ENCODE assay signal across 8 mouse cellular contexts in the genomic region with DNA sequence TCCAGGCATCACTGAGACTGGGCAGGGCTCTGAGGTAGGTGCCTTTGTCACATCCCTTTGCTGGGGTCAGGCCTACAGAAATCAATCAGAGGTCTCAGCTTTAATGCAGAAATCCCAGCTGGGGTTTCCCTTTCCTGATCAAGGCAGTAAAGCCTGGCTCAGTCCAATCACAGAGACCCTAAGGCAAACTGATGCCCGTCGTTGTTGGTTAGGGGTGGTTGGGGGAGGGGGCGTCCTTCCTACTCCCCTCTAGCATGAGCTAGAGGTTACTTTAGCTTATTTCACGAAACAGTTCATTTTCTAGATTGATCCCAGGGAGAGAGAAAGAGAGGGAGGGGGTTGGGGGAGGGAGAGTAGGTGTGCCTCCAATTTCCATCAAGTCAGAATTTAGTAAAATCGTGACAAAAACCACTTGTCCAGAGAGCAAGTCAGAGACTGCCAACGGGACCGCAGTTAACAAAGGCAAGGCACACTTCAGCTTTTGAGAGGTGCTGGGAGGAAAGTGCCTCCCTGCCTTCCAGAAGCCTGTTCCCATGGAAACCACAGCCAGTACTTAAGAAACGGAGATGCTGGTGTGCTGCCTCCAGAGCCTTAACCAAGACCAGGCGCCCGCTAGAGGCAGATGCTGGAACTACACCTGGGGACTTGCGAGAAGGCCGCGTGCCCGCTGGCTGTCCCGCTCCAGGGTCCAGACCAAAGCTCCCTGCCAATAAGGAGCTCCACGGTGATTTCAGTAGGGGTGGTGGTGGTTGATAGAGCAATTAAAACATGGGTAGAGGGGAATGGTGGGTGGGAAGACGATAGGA. TPM values are rescaled to one million over a fixed set of nuclear protein-coding genes. Genes with fewer than 3 reads are reported as not detected.
DNase-seq lines count a peak whose midpoint lies in the region; ATAC-seq lines count a peak whose summit lies in the region.

No protein-coding gene starts in this region.

- peaks cover 25% of the 10 kb centered on the region for H3K27me3 ChIP-seq in embryonic facial prominence, embryonic 10.5 days (replicated peaks; ENCODE audit: low read depth, poor library complexity, severe bottlenecking)
- peaks cover 19% of the 10 kb centered on the region for H3K27me3 ChIP-seq in limb, embryonic 12.5 days

- WGBS in embryonic facial prominence, embryonic 10.5 days: 7% methylated on average over 17 of the region's 17 CpGs
- 5% methylated on average over 17 of the region's 17 CpGs for WGBS in limb, embryonic 12.5 days

- peaks cover 34% of the 10 kb centered on the region for H3K4me1 ChIP-seq in embryonic facial prominence, embryonic 10.5 days
- H3K4me1 ChIP-seq in limb, embryonic 12.5 days (replicated peaks): peaks cover 14% of the 10 kb centered on the region

- ATAC-seq in granulocyte monocyte progenitor cell, adult 5-6 weeks (replicated peaks; ENCODE audit: poor library complexity, severe bottlenecking): peak; percentile 82
- ATAC-seq in limb, embryonic 12.5 days (ENCODE audit: insufficient number of reproducible peaks, insufficient read depth, low FRiP score, low TSS enrichment, low read depth): peak; percentile 64
- ATAC-seq in monocyte, adult 5-6 weeks (replicated peaks; ENCODE audit: insufficient number of reproducible peaks, low FRiP score, low TSS enrichment, poor library complexity, severe bottlenecking): peak; percentile 57; the same call in 1 of the 2 replicates

- no peak overlapping the region for H3K9ac ChIP-seq in limb, embryonic 12.5 days (replicated peaks)

- H3K4me2 ChIP-seq in limb, embryonic 12.5 days: peak overlapping the region; percentile 42

- peak; percentile 83 for DNase-seq in 3T3-L1 (ENCODE audit: low read depth, low spot score)
- DNase-seq in adrenal gland, postnatal 14 days: peak; percentile 95
- DNase-seq in embryonic facial prominence, embryonic 10.5 days (ENCODE audit: low spot score): peak; percentile 97
- peak; percentile 95 for DNase-seq in kidney, adult 9 months
- peak; percentile 80 to 82 for DNase-seq in spleen, postnatal 36 days (ENCODE audit: low spot score in 2 of 2)

- H3K27ac ChIP-seq in embryonic facial prominence, embryonic 10.5 days (replicated peaks): peak overlapping the region; percentile 2; the same call in 1 of the 2 replicates
- peak overlapping the region; percentile 24 for H3K27ac ChIP-seq in limb, embryonic 12.5 days

- H3K36me3 ChIP-seq in embryonic facial prominence, embryonic 10.5 days (replicated peaks): peaks cover 24% of the 10 kb centered on the region
- H3K36me3 ChIP-seq in limb, embryonic 12.5 days: peaks cover 27% of the 10 kb centered on the region

- peak overlapping the region; percentile 23; the same call in 1 of the 2 replicates for H3K4me3 ChIP-seq in embryonic facial prominence, embryonic 10.5 days
- no peak overlapping the region for H3K4me3 ChIP-seq in limb, embryonic 12.5 days (replicated peaks)

- no peaks in the 10 kb centered on the region for H3K9me3 ChIP-seq in embryonic facial prominence, embryonic 10.5 days
- H3K9me3 ChIP-seq in limb, embryonic 12.5 days: no peaks in the 10 kb centered on the region

RNA-seq across cellular contexts. Expression of a gene that starts 16.8 kb away (rescaled TPM):
- total RNA-seq in adrenal gland, postnatal 14 days (2021): 199 and 221 TPM in 2 replicates
- polyA plus RNA-seq in embryonic facial prominence, embryonic 10.5 days (2016; fragmentation: Nextera tagmentation; extraction: Ambion mirVana): 358 and 365 TPM in 2 replicates
- total RNA-seq in granulocyte monocyte progenitor cell, adult 5-6 weeks (2014; fragmentation: Nextera tagmentation): 130 and 159 TPM in 2 replicates
- total RNA-seq in granulocyte monocyte progenitor cell, adult 5-6 weeks (2017): 404 and 430 TPM in 2 replicates
- polyA plus RNA-seq in limb, embryonic 12.5 days (2016; fragmentation: Nextera tagmentation; extraction: Ambion mirVana): 330 and 340 TPM in 2 replicates
- total RNA-seq in monocyte, adult 5-6 weeks (2017): 298 to 382 TPM (median 299 TPM) in 3 replicates

RNA-seq across cellular contexts. Expression of a gene that starts 29.4 kb away (rescaled TPM):
- total RNA-seq in adrenal gland, postnatal 14 days (2021): 176 and 179 TPM in 2 replicates
- 142 and 149 TPM in 2 replicates for polyA plus RNA-seq in embryonic facial prominence, embryonic 10.5 days (2016; fragmentation: Nextera tagmentation; extraction: Ambion mirVana)
- 72.8 and 118 TPM in 2 replicates for total RNA-seq in granulocyte monocyte progenitor cell, adult 5-6 weeks (2014; fragmentation: Nextera tagmentation)
- total RNA-seq in granulocyte monocyte progenitor cell, adult 5-6 weeks (2017): 37.3 and 43.4 TPM in 2 replicates
- polyA plus RNA-seq in limb, embryonic 12.5 days (2016; fragmentation: Nextera tagmentation; extraction: Ambion mirVana): 192 and 204 TPM in 2 replicates
- 24.8 to 42.0 TPM (median 26.4 TPM) in 3 replicates for total RNA-seq in monocyte, adult 5-6 weeks (2017)

RNA-seq across cellular contexts. Expression of a gene that starts 43.7 kb away (rescaled TPM):
- 323 and 324 TPM in 2 replicates for total RNA-seq in adrenal gland, postnatal 14 days (2021)
- polyA plus RNA-seq in embryonic facial prominence, embryonic 10.5 days (2016; fragmentation: Nextera tagmentation; extraction: Ambion mirVana): 32.8 and 39.8 TPM in 2 replicates
- total RNA-seq in granulocyte monocyte progenitor cell, adult 5-6 weeks (2014; fragmentation: Nextera tagmentation): 0.19 and 0.39 TPM in 2 replicates
- total RNA-seq in granulocyte monocyte progenitor cell, adult 5-6 weeks (2017): 0.52 and 0.88 TPM in 2 replicates
- 48.7 and 52.7 TPM in 2 replicates for polyA plus RNA-seq in limb, embryonic 12.5 days (2016; fragmentation: Nextera tagmentation; extraction: Ambion mirVana)
- 40.0 to 87.7 TPM (median 46.4 TPM) in 3 replicates for total RNA-seq in monocyte, adult 5-6 weeks (2017)

Comparison
In these comparisons a context has a peak if more than half of its experiments do, and no peak if none do; other contexts are left out.
1. RNA of a gene that starts 43.7 kb away (total RNA-seq): 323 to 324 TPM in adrenal gland, postnatal 14 days and 40.0 to 87.7 TPM in monocyte, adult 5-6 weeks; 0.19 to 0.88 TPM in granulocyte monocyte progenitor cell, adult 5-6 weeks; every median in the first group is over 10 times any median in the second.
2. Peak in every context shown above with its lines, with median percentiles within 50 percentile points of each other: DNase-seq and ATAC-seq.